Mouse (Mus musculus): ENCODE measurements around the gene Tepsin.

Tepsin gene

DNA sequence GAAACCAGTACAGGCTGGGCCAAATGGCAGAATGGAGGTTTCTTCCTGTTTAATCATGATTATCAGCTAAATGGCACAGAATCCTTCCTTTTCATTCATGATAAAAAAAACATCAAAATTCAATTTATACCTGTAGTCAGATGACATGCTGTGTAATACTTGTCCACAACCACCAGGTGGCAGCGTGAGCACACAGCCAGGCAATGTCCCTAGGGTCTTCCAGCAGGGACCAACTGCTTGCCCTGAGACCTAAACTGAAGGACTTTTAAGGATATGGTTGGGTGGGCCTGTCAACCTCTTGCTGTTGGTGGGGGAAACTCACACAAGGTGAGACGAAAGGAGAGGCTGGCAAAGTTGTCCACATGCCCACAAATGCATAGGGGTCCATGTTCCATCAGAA lies 12.5 kb upstream of the Tepsin start:
- DNase-seq (ENCODE audit: low spot score): peak; percentile 88

DNA sequence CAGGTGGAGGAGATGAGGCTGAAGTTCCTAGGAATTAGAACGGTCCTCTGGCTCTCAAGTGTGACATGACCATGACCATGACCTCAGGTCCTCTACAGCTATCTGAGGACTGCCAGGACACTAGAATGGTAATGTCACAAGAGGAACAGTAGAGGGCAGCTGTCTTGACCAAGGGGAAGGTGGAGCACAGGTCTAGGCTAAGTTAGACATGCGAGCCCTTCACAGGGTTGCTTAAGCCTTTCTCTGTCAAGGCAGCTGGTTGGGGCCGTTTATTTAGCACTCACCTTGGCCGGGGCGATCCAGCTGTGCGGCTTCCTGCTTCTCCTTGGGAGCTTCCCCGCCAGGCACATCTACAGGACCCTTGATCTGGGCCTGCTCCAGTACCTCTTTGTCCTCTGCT lies 12.0 kb upstream of the Tepsin start:
- peak; percentile 48 for DNase-seq (ENCODE audit: low spot score)

DNA sequence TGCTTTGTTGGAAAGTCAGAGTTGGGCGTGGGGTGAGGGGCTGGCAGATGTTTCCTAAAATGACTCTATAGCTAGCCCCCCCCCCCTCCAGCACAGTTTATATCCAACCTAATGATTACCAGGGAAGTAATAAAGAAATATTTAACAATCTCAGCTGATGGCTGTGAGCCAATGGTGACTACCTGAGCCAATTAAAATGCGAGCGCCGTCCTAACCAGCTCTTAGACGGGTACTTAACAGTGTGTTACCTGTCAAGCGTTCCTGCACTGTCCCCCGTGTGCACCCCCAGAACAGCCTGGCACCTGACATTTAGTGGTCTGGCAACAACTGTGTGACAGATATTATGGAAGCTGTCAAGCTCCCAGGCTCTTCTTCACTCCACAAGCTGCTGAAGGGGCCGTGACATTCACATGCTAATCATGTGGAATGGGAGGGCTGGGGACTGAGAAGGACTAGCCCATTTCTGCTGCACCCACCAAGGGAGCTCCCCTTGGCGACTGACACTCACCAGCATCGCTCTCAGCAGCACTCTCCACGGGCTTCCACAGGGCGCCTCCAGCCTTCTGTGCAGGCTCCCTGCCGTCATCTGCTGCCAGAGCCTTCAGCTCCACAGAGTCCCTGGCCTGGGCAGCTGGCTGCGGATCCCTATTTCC lies 11.2 kb upstream of the Tepsin start:
- no peak for DNase-seq (ENCODE audit: low spot score)

DNA sequence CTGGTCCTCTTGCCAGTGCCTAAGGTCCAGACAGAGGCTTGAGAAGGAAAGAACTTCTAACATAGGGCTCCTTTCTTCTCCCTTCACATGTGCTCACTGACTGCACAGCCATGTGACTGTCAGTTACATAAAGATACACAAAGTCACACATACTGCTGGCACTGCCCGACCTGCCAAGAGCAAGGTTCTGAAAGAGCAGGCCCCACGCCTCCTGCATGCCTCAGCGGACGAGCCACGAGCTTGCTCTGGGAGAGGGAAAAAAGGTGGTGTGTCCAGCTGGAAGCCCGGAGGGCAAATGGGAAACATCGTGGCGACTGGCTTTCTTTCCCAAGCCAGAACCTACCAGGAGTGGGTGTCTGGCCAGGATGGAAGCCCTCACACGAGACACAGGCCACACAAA lies 9.3 kb upstream of the Tepsin start:
- DNase-seq (ENCODE audit: low spot score): no peak

DNA sequence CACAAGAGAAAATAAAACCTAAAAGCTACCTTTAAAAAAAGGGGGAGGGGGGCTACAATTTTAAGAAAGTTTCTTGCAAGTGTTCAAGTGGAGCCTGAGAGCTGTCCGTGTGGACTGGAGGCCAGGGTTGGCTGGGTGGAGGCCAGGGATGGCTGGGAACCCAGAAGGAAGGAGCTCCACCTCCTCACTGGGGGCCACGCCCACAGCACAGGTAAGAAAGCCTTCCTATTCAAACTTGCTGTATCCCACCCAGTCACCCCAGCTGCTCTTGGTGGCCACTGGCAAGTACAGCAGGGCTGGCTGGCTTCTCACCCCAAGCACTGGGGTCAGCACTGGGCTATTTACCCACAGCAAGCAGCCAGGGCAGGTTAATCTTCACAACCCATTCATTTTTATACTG lies 8.5 kb upstream of the Tepsin start:
- DNase-seq (ENCODE audit: low spot score): no peak

DNA sequence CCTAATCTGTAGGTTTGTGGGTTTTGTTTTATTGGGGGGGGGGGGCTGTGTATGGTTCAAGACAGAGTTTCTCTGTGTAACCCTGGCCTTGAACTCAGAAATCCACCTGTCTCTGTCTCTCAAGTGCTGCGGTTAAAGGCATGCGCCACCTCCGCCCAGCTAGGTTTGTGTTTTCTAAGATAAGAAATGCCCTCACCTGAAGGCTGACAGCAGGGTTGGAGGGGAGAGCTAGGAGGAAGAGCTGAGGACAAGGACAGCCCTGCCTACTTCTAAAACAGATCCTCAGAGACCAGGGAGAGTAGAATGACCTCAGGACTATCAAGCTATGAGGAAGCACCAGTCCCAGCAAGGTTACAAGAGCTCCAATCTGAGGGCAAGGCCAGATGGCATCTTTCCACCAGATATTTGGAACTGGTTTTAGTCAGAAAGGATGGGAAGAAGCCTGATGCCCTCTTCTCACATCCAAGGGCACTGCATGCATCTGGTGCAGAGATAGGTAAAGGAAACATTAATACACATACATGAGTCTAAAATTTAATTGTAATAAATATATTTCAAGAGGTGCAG lies 5.0 kb upstream of the Tepsin start:
- no peak for DNase-seq (ENCODE audit: low spot score)

DNA sequence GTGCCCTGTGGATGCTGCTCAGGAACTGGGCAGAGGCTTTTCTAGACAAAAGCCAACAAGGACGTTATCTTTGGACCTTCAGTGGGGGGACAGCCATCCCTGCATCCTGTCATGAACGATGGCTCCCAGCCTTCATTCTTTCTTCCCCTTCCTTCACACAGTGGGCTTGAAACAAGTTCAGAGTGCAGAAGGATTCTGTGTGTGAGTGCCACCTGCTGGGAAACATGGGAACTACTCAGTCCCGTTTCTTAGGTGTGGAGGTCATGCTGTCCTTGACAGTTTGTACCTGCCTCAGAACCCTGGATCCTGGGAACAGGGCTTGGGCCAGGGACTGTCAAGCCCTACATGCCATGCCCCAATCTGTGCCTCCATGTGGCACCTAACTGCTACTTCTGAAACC lies 2.5 kb upstream of the Tepsin start:
- DNase-seq (ENCODE audit: low spot score): peak; percentile 88

DNA sequence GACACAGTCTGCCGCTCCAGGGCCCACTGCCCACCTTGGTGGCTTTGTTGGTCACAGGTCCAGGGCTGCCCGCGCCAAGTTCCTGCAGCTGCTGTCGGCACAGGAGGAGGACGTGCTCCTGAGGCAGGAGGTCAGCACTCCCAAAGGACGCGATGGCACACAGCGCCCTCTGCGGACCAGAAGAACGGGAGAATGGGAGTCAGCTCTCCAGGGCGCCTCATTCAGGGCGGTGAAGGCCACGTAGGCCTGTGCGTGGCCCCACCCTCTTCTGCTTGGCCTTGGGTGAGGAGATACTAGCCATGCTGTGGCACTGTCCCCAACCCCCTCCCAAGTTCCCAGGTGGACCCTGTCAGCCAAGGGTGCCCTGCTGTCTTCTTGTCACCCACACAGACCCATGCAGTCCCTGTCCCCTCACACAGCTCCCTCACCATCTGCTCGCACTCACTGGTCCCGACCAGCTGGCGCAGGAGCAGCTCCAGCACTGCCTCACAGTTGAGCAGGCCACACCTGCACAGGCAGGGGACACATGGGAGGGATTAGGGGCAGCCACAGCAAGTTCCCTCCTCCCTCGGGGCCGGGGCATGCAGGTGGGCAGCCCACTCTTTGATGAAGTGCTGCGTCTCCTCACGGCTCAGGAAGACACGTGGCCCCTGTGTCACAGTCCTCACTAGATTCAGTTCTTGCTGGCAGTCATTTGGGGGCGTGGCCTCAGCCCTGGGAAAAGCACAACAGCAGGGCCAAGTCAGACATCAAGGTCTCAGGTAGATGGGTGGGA lies 5.5 kb downstream of the Tepsin start:
- no peak for DNase-seq (ENCODE audit: low spot score)

DNA sequence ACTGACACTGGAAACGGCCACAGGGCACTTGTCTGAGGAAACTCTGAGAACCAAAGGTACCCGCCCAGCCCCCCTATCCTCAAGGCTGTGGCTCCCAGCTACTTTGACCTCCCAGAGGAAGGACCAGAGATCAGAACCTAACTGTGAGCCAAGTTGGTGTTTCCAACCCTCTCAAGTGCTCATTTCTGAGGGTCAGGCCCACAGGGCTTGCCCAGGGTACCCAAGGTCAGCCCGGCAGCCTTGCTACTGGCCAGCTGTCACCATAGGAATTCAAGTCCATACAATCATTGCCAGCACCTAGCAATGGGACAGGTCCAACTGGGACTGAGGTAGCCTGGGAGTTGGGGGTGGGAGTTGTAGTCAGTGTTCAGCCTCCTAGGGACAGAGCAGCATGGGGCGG lies 7.9 kb downstream of the Tepsin start:
- DNase-seq (ENCODE audit: low spot score): no peak

DNA sequence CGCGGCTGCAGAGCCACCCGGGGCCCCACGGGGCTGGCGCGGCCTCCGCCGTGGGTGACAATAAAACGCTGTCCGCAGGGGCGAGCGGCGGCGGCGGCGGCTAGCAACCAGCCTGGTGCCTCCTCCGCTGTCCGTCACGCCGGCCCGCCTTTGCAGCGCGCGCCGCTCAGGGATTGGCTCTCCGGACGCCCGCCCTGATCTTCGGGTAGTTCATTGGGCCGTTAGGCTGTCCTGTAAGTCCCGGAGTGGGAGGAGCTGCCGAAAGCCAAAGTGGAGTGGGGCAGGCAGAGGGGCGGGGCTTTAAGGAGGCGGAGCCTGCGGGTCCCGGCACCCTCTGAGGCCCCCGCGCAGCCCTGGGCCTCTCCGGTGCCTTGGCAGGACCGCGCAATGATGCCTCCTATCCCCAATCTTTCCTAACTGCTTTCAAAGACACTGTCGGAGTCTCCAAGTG lies 11.8 kb downstream of the Tepsin start, which contains the start of gene Cep131:
Gene Cep131, minus strand, starts transcription at position 126 of the 451 bp plus-strand sequence.
- DNase-seq (ENCODE audit: low spot score): peak; percentile 99

DNA sequence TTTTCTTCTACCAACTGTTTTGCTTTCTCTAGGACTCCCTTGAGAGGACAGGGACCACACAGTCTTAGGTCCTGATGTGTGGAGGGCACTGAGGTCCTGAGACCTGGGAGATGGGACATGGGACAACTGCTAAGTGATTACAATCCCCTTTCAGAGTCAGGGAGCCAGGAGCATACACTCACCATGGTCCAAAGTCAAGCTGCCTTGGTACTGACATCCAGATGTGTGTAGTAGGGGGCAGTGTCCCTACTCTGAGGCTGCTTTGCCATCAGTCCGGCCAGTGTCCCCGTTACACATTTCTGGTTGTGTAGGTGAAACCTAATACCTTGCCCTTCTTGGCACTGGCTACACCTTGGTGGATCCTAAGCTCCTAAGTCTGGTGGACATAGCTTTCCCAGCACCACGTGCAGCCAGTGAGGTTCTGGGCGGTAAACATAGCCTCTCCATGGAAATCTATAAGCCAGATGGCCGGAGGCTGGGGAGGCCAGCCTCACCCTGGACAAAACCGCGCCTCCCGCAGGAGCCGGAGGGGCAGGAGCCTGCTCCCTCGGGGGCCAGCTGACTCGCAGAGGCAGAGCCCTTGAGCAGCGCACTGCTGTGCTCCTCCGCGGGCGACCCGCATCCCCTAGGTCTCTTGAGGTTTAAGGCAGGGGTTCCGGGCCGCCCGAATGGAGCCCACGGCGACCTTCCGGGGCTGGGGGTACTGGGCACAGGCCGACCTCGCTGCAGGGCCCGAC lies 12.5 kb downstream of the Tepsin start:
- DNase-seq (ENCODE audit: low spot score): peak; percentile 52

DNA sequence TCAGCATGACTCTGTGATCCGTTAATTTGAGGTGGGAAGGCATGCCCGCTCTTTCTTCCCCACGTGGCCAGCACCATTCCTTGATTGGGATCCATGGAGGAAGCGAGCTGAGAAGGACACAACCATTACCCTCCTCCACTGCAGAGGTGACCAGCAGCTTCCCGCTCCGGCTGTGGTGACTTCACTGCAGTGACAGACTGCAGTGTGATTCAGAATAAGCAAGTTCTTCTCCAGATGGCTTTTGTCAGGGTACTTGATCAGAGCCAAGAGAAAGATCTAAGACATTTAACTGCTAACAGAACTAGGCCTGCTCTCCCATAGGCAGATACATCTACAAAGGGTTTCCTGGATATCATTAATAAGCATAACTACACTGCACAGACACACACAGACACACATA lies 18.2 kb downstream of the Tepsin start:
- no peak for DNase-seq (ENCODE audit: low spot score)

DNA sequence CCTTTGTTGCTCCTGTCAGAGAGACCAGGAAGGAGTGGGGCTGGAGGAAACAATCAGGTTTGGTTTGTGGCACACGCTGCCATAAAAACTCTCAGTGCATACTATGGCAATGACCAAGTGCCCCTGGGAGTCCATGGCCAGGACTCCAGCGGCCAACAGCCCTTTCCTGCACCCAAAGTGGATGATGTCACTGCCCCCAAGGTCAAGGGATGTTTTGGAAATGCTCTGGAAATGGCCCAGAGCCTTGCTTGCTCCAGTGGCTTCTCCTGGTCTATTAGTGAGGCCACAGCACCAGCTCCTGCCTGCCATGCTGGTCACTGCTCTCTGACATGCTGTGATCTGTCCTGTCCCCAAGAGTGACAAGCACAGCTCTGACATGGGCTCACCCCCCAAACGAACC lies 22.3 kb downstream of the Tepsin start:
- DNase-seq (ENCODE audit: low spot score): no peak

DNA sequence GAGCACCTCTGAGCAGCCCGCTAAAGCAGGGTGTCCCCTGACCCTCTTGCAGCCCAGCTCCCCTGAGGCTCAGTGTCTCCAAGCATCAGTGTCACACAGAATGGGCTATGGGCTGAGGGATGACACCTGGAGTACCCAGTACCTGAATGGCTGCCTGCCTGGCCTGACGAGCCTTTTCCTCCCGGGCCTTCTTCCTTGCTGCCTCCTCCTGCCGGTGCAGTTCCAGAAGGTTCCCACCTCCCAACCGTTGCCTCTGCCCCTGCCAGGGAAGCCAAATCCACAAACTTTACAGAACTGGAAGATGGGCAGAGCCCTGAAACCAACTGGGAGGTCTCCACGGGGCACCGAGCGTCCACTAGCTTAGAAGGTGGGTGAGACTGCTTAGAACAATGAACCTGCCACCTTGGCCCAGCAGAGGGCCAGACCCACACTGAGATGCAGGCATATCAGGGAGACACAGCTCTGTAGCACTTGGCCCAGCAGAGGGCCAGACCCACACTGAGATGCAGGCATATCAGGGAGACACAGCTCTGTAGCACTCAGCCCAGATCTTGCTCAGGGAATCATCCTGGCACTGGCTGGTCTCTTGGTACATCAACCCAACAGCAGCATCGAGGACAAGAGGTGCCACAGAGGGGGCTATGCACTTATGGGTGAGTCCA lies 25.4 kb downstream of the Tepsin start:
- DNase-seq (ENCODE audit: low spot score): no peak

DNA sequence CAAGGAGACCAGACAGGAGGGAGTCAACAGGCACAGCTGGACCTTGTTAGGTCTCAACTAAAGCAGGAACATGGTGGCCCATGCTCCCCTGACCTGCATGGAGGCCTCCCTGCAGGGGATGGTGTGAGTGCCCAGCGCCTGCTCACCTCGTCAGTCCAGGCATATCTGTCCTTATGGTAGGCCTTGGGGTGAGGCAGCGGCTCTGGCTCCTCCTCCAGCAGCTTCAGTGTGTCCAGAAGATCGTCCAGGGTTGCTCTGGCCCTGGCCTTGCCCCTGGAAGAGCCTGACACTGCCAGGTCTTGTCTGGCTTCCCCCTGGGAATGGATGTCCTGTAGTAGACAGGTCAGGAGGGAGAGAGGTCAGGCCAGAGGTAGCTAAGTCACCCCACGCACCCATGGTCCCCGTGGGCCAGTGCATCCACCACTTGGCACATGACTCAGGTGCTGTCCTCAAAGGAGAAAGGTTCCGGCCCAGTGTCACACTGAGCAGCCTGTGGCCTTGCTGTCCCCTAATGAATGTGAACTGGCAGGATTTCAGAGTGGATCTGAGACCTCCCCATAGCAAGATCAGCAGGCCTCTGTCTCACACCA lies 26.7 kb downstream of the Tepsin start:
- DNase-seq (ENCODE audit: low spot score): no peak

DNA sequence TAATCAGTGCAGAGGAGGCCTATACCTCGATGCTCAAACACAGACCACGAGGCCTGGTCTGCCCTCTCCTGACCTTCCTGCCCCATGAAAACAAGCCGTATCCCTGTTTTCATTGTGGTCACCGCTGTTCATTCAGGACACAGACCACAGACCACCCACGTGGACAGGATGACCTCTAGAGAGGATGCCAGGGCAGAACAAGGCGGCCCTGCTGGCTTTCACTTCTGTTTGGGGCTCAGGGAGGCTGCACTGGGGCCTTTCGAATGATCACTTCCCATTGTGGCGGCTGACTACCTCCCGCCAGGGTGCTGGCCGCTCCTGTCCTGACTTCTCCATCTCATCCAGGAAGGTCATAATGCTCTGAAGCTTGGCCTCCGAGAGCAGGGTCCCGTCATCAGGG lies 27.5 kb downstream of the Tepsin start:
- DNase-seq (ENCODE audit: low spot score): no peak

DNA sequence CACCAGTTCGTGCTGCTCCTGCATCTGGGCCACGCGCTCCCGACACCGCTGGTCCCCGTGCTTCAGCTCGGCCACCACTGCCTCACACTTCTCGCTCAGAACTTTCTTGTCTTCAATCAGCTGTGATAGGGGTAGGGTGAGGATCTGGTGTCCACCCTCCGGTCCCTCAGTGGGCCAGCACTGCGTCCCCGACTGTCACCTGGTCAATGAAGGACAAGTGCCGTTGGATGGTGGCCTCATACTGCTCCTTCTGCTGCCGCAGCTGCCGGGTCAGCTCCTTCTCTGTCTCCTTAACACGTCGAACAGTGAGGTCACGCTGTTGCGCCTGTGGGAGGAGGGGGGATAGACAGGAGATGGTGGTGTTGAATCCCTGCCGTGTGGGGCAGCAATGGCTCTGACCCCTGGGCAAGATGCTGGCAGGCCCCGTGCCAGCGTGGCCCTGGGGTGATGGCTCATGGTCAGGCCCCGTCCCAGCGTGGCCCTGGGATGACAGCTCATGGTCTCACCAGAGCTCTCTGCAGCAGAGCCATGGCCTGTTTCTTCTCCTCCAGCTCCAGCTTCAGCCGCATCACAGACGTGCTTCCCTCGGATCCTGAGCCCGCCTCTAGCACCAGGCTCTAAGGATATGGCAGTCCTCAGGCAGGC lies 28.1 kb downstream of the Tepsin start:
- no peak for DNase-seq (ENCODE audit: low spot score)

DNA sequence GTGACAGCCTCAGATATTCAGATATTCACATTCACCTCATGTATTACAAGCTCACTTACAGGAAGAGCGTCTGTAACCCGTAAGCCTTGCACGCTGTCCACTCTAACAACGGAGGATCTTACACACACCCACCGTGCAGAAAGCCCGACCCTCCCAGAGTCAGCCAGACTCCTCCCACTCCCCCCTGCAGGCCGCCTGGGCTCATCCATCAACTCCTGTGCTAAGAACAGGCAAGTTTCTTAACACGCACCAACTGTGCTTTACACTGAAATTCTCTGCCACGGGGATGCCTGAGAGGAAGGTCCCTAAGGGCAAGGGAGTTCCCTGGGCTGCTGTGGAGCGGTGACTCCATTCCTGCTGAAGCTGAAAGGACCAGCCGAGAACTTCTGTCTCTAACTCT lies 29.3 kb downstream of the Tepsin start:
- DNase-seq (ENCODE audit: low spot score): no peak

DNA sequence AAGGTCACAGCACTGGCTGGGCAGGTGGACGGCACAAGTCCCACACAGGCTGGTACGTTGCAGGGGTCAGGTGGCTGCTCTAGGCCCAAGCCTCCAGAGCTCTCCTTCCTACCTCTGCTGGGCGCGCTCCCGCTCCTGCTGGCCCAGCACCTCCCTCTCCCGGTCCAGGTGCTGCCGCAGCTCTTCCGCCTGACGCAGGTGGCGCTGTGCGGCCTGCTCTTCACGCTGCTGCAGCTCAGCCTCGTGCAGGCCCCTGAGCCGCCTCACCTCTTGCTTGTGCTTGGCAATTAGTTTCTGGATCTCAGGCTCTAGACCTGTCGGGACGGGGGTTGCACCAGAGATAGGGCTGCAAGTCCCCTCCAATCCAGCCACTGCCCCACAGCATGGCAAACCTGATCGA lies 30.7 kb downstream of the Tepsin start:
- DNase-seq (ENCODE audit: low spot score): no peak

DNA sequence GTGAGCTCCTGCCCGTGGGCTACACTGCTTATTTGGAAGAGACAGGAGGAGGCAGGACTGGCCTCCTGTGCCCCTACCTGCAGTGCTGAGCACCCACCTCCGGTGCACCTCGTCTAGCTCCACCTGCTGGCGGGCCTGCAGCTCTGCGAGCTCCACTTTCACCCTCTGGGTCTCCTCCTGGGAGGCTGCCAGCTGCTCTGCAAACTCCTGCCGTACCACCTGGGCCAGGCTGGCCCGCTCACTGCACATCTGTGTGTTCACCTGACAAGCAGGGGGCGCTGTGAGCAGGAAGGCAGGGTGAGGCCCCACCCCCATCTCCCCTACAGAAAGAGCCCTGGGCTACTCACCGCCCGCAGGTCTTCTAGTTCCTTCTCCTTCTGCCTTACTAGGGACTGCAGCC lies 33.2 kb downstream of the Tepsin start:
- peak; percentile 69 for DNase-seq (ENCODE audit: low spot score)

DNA sequence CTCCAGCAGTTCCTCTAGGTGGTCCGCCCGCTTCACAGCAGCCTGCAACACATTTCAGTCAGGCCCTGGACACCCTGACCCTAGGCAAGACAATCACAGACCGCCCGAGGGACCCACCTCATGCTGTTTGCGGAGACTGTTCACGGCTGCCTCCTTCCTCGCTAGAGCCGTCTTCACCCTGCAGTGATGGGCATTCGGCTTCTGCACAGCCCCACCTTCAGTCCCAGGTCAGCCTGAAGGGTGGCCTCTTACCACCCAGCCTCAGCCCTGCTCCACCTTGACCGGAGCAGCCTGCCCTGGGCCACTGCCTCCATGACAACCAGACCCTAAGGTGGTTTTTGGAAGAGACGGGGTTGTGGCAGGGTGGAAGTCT lies 33.9 kb downstream of the Tepsin start:
- no peak for DNase-seq (ENCODE audit: low spot score)

Data from retina, embryonic 14.5 days (tissue).